Mouse (Mus musculus): ENCODE results near the gene Fnbp1.

- TF ChIP-seq CTCF (IDR thresholded peaks at IDR 0.05; ENCODE audit: extremely low read depth, insufficient read depth, low read length) (no peak), POLR2A (IDR thresholded peaks at IDR 0.05; ENCODE audit: extremely low read depth, insufficient read depth, low read length) (no peak)
Observed at GRCm38 (mm10) chr2:31132682-31133081, 9.1 kb downstream of the Fnbp1 start.

Measured in cortical plate, adult 2 months (tissue).